1 mouse cellular context compared by ENCODE assay signal in the genomic region with DNA sequence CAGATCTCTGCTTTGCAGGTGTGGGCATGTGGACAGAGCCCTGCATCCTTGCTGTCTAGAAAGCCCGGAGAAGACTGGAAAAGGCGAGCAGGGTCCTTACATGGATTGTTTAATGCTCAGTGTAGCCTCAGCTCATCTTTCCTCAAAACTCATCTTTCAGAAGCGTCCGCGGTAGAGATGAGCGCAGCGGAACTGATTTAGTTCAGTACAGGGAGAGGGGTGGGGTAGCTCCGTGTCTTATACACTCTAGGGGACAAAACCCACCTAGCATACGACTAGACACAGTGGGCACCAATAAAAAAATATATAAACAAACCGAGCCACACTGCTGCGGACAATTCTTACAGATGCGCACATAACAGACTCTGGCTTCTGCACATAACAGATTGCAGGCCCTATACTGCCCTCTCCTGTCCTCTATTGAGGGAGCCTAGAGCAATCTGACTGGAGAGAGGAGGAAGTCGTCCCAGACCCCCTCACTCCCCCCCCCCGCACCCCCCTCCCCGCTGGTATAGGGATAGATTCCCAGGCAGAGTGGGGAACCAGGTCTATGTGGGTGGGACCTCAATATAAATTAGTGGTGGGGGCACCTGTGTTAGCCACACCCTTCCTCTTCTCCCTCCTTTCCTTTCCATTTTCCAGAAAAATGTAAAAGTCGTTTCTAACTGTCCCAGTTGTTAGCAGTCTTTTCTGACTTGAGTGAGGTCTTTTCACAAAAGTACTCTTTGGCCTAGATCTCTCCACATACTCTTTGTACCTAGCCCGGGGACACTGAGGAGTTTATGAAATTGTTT.
TF ChIP-seq lines count a peak whose summit lies in the region.

No protein-coding gene starts in this region.

TF ChIP-seq in MEL, 35 proteins besides CTCF, POLR2A, EP300 and RAD21 (continued from another document):
- no peak for TF ChIP-seq NRF1 (IDR thresholded peaks at IDR 0.05; ENCODE audit: insufficient read depth, low read depth, low read length, poor library complexity, severe bottlenecking)
- TF ChIP-seq MAZ (IDR thresholded peaks at IDR 0.05; ENCODE audit: low read depth, low read length), result peak; percentile 94
- no peak; the same call in 1 of the 2 replicates for TF ChIP-seq UBTF (IDR thresholded peaks at IDR 0.05; ENCODE audit: borderline replicate concordance, insufficient read depth, low read depth, low read length)
- peak; percentile 52; the same call in 1 of the 2 replicates for TF ChIP-seq ZC3H11A (IDR thresholded peaks at IDR 0.05; ENCODE audit: low read depth, low read length)
- no peak for TF ChIP-seq USF1 (IDR thresholded peaks at IDR 0.05; ENCODE audit: low read depth, low read length)
- no peak for TF ChIP-seq MYC (IDR thresholded peaks at IDR 0.05; ENCODE audit: low read depth, low read length)
- TF ChIP-seq SIN3A (IDR thresholded peaks at IDR 0.05; ENCODE audit: low read length), result no peak
- peak; percentile 48; the same call in 1 of the 2 replicates for TF ChIP-seq TBP (IDR thresholded peaks at IDR 0.05; ENCODE audit: low read depth, low read length)
- TF ChIP-seq SMC3 (IDR thresholded peaks at IDR 0.05; ENCODE audit: low read depth, low read length), result peak; percentile 71
TF ChIP-seq in MEL: peak in this region for 5.
